ENCODE assay signal across 27 mouse cellular contexts in genomic region chr14:74250021-74250420, GRCm38 (mm10).
DNase-seq lines count a peak whose midpoint lies in the region; ATAC-seq lines count a peak whose summit lies in the region.
"Had no signal": no experiment of that assay in that cellular context is flagged by ENCODE, and none has a peak within 500 bp of the region (broad histone marks: within the 10 kb centered on the region; RNA-seq: fewer than 3 reads in every experiment).

No protein-coding gene starts in this region.

- no peak overlapping the region for H3K4me3 ChIP-seq in forebrain, embryonic 15.5 days
- no peak overlapping the region for H3K4me3 ChIP-seq in forebrain, embryonic 16.5 days (replicated peaks; ENCODE audit: low read length)
- H3K4me3 ChIP-seq: embryonic facial prominence, embryonic 13.5 days; forebrain, embryonic 10.5 days; hindbrain, embryonic 12.5 days; limb, embryonic 13.5 days; megakaryocyte, embryonic 14.5 days; midbrain, embryonic 13.5 days had no signal

- H3K4me1 ChIP-seq in forebrain, embryonic 15.5 days = peaks cover 12% of the 10 kb centered on the region
- H3K4me1 ChIP-seq in forebrain, embryonic 16.5 days (replicated peaks; ENCODE audit: control insufficient read depth, insufficient read depth, low read length) = peaks cover 4% of the 10 kb centered on the region
- H3K4me1 ChIP-seq: forebrain, embryonic 10.5 days; hindbrain, embryonic 12.5 days; limb, embryonic 13.5 days; midbrain, embryonic 13.5 days had no signal

- 77% methylated on average over 2 of the region's 2 CpGs for WGBS in forebrain, embryonic 15.5 days
- 69% methylated on average over 2 of the region's 2 CpGs for WGBS in forebrain, embryonic 16.5 days

- no peak for ATAC-seq in forebrain, embryonic 15.5 days (replicated peaks)
- ATAC-seq in forebrain, embryonic 16.5 days = no peak
- ATAC-seq: activated CD4-positive, CD25-positive, alpha-beta regulatory T cell, adult 4 months; CD4-positive, CD25-positive, alpha-beta regulatory T cell, adult 4 months; intestine, embryonic 16.5 days had no signal

- no peak overlapping the region for H3K4me2 ChIP-seq in forebrain, embryonic 15.5 days (replicated peaks)
- no peak overlapping the region for H3K4me2 ChIP-seq in forebrain, embryonic 16.5 days (ENCODE audit: low read length)
- H3K4me2 ChIP-seq: embryonic facial prominence, embryonic 13.5 days; hindbrain, embryonic 12.5 days; limb, embryonic 13.5 days; liver, embryonic 11.5 days; midbrain, embryonic 13.5 days had no signal

- no peak overlapping the region for H3K9ac ChIP-seq in forebrain, embryonic 15.5 days (replicated peaks)
- H3K9ac ChIP-seq in forebrain, embryonic 16.5 days (replicated peaks; ENCODE audit: low read depth, low read length) = no peak overlapping the region
- H3K9ac ChIP-seq: embryonic facial prominence, embryonic 13.5 days; forebrain, postnatal 0 days; hindbrain, embryonic 12.5 days; limb, embryonic 13.5 days; midbrain, embryonic 13.5 days had no signal

- no peaks in the 10 kb centered on the region for H3K36me3 ChIP-seq in forebrain, embryonic 15.5 days
- no peaks in the 10 kb centered on the region for H3K36me3 ChIP-seq in forebrain, embryonic 16.5 days (ENCODE audit: control insufficient read depth, insufficient read depth)
- H3K36me3 ChIP-seq: embryonic facial prominence, embryonic 13.5 days; forebrain, embryonic 10.5 days; hindbrain, embryonic 12.5 days; limb, embryonic 13.5 days; midbrain, embryonic 13.5 days had no signal

- no peaks in the 10 kb centered on the region for H3K27me3 ChIP-seq in forebrain, embryonic 15.5 days
- H3K27me3 ChIP-seq in forebrain, embryonic 16.5 days (replicated peaks; ENCODE audit: control insufficient read depth, insufficient read depth, low read length) = no peaks in the 10 kb centered on the region
- H3K27me3 ChIP-seq: embryonic facial prominence, embryonic 13.5 days; hindbrain, embryonic 12.5 days; limb, embryonic 13.5 days; megakaryocyte, embryonic 14.5 days; midbrain, embryonic 13.5 days had no signal

- DNase-seq in heart, adult 9 months (ENCODE audit: low spot score in 2 of 2) = peak; percentile 2 to 10
- no peak for DNase-seq in heart, postnatal 4 days
- DNase-seq in adrenal gland, postnatal 10 days = peak; percentile 11
- DNase-seq in skeletal muscle tissue, adult 2 months (ENCODE audit: low read depth, low spot score) = peak; percentile 10
- no peak for DNase-seq in T-cell, adult 2 months (ENCODE audit: low spot score)
- DNase-seq: cerebellum, adult 11-12 months; cerebellum, adult 9-11 months; embryo, embryonic 11 days; gastrocnemius, postnatal 14 days; kidney, adult 8-10 months; kidney, postnatal 4 days; lung, postnatal 36 days; thymus, postnatal 4 days had no signal

- H3K27ac ChIP-seq in forebrain, embryonic 15.5 days (replicated peaks) = 0 out of 2 replicates have a peak overlapping the region, but pooled peaks have one; percentile 70
- no peak overlapping the region; the same call in 1 of the 2 replicates for H3K27ac ChIP-seq in forebrain, embryonic 16.5 days (ENCODE audit: low read length)
- H3K27ac ChIP-seq: embryonic facial prominence, embryonic 13.5 days; forebrain, embryonic 10.5 days; hindbrain, embryonic 12.5 days; kidney, postnatal 0 days; limb, embryonic 13.5 days; midbrain, embryonic 13.5 days had no signal

- no peaks in the 10 kb centered on the region for H3K9me3 ChIP-seq in forebrain, embryonic 15.5 days
- no peaks in the 10 kb centered on the region for H3K9me3 ChIP-seq in forebrain, embryonic 16.5 days (ENCODE audit: control insufficient read depth, low read length)
- H3K9me3 ChIP-seq: embryonic facial prominence, embryonic 13.5 days; forebrain, embryonic 10.5 days; hindbrain, embryonic 12.5 days; limb, embryonic 13.5 days; megakaryocyte, embryonic 14.5 days; midbrain, embryonic 13.5 days had no signal

Comparison
In these comparisons a context has a peak if more than half of its experiments do, and no peak if none do; other contexts are left out.
1. DNase-seq: peak in heart, adult 9 months (2 of 2), adrenal gland, postnatal 10 days (single experiment) and skeletal muscle tissue, adult 2 months (single experiment); none in heart, postnatal 4 days (single experiment) and T-cell, adult 2 months (single experiment).